8 mouse cellular contexts compared by ENCODE assay signal in the genomic region with DNA sequence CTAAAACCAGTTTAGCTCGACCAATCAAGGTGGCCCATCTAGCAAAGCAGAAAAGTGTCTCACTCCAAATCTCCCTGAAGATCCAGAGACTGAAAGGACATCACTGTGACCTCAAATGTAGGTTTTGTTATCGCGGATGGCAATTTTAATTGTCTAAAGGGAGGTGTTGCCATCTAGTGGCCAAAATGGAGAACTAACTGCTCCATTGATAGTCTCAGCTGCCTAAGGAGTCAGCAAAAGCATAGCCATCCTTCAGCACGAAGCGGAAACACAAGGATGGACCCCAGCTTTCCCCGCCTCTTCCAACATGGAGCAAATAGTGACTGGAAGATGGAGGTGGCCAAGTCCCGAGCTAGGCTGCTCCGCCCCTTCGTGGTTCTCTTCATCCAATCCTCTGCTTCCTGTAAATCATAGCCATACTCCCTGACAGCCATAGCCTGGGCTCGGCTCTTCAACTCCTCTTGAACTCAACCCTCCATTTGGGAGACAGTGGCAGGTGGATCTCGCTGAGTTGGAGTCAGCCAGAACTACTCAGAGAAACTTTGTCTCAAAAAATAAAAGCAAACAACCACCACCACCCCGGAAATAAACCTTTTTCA. TPM values are rescaled to one million over a fixed set of nuclear protein-coding genes. Genes with fewer than 3 reads are reported as not detected.
DNase-seq lines count a peak whose midpoint lies in the region; ATAC-seq and TF ChIP-seq lines count a peak whose summit lies in the region.

No protein-coding gene starts in this region.

- H3K4me2 ChIP-seq in midbrain, embryonic 11.5 days = no peak overlapping the region

- peaks cover 42% of the 10 kb centered on the region for H3K27me3 ChIP-seq in E14TG2a.4 (ENCODE audit: insufficient read depth, low read length)
- H3K27me3 ChIP-seq in midbrain, embryonic 11.5 days (ENCODE audit: control insufficient read depth, insufficient read depth, low read length) = peaks cover 8% of the 10 kb centered on the region; the same call in 1 of the 2 replicates

- 33% methylated on average over 12 of the region's 12 CpGs for WGBS in midbrain, embryonic 11.5 days

- no peak overlapping the region for H3K9ac ChIP-seq in midbrain, embryonic 11.5 days (ENCODE audit: low read length)

- TF ChIP-seq CTCF in E14TG2a.4 (conservative IDR thresholded peaks at IDR 0.05; ENCODE audit: low read length) = peak; percentile 84

- peak; percentile 75 to 81 for ATAC-seq in hematopoietic stem cell, adult 5-6 weeks (replicated peaks in 1 of 2; ENCODE audit: insufficient read depth in 1 of 2, low FRiP score in 2 of 2, low TSS enrichment in 1 of 2, low read depth in 1 of 2, poor library complexity in 2 of 2, severe bottlenecking in 2 of 2)
- ATAC-seq in midbrain, embryonic 11.5 days (ENCODE audit: low FRiP score) = peak; percentile 67; the same call in 1 of the 2 replicates

- intact Hi-C loops in gastrocnemius, postnatal 14 days (cut with DNase I; ENCODE audit: low total_unique reads) = loop anchor here (5.0 kb wide), 2 partner anchors 211 to 226 kb away; no protein-coding TSS in a partner anchor

- no peak overlapping the region for H3K4me3 ChIP-seq in E14TG2a.4 (replicated peaks; ENCODE audit: low read length)
- H3K4me3 ChIP-seq in midbrain, embryonic 11.5 days (ENCODE audit: low read depth, low read length) = no peak overlapping the region

- peaks cover 13% of the 10 kb centered on the region for H3K4me1 ChIP-seq in E14TG2a.4 (replicated peaks; ENCODE audit: low read depth, low read length)
- no peaks in the 10 kb centered on the region for H3K4me1 ChIP-seq in midbrain, embryonic 11.5 days (ENCODE audit: control insufficient read depth, insufficient read depth, low read length)

- peak; percentile 63 for DNase-seq in gastrocnemius, adult 18-20 months (ENCODE audit: low spot score)
- DNase-seq in gastrocnemius, postnatal 14 days = no peak
- peak; percentile 36 to 62 for DNase-seq in cerebellum, postnatal 25 days
- peak; percentile 41 to 62 for DNase-seq in layer of hippocampus, postnatal 14 days (ENCODE audit: low spot score in 2 of 2)
- peak; percentile 93 for DNase-seq in midbrain, embryonic 11.5 days (ENCODE audit: low spot score, missing footprints)
- DNase-seq in thymus, postnatal 25 days = peak; percentile 36

- H3K27ac ChIP-seq in midbrain, embryonic 11.5 days (ENCODE audit: low read depth, low read length) = no peak overlapping the region

- H3K36me3 ChIP-seq in E14TG2a.4 (ENCODE audit: insufficient read depth, low read length) = no peaks in the 10 kb centered on the region
- no peaks in the 10 kb centered on the region for H3K36me3 ChIP-seq in midbrain, embryonic 11.5 days (ENCODE audit: control insufficient read depth, insufficient read depth, low read length)

- H3K9me3 ChIP-seq in E14TG2a.4 (ENCODE audit: low read length) = no peaks in the 10 kb centered on the region
- H3K9me3 ChIP-seq in midbrain, embryonic 11.5 days (ENCODE audit: control insufficient read depth, low read length) = no peaks in the 10 kb centered on the region

RNA-seq across cellular contexts. Expression of gene Pkdcc, which starts 38.1 kb away (rescaled TPM):
- total RNA-seq in gastrocnemius, adult 18-20 months (2021) = 100 to 1,000 TPM in 1 of 2 experiments, 10 to 100 TPM in 1; 78.1 to 111 TPM
- total RNA-seq in gastrocnemius, postnatal 14 days (2021) = 10 to 100 TPM; 56.6 to 62.4 TPM
- 0.50 TPM in 1 of 2 replicates, not detected in the other for total RNA-seq in hematopoietic stem cell, adult 5-6 weeks (2017)
- total RNA-seq in layer of hippocampus, postnatal 14 days (2021) = 10 to 100 TPM; 18.6 to 21.3 TPM
- 5.0 and 5.5 TPM in 2 replicates for polyA plus RNA-seq in midbrain, embryonic 11.5 days (2014; fragmentation: Nextera tagmentation; extraction: Ambion mirVana)

Comparison
In these comparisons a context has a peak if more than half of its experiments do, and no peak if none do; other contexts are left out.
1. RNA of gene Pkdcc, which starts 38.1 kb away (total RNA-seq): 78.1 to 111 TPM in gastrocnemius, adult 18-20 months, 56.6 to 62.4 TPM in gastrocnemius, postnatal 14 days and 18.6 to 21.3 TPM in layer of hippocampus, postnatal 14 days; 0.50 TPM in hematopoietic stem cell, adult 5-6 weeks; every median in the first group is over 10 times any median in the second.